Mouse (Mus musculus) liver, embryonic 16.5 days (tissue): ENCODE measurements at regions not wholly inside any gene's neighbourhood (a gene's known extent, or its start where the extent isn't known, plus 50 kb on each side); places are given as distances from the start of the nearest gene placed in this dataset.
A peak's percentile ranks its signal among the peaks of the same experiment; 100 is the strongest.

Experiments
- ATAC-seq: fragments of 200-750 bp; cut with Nextera tagmentation; 2 replicates; pipeline ENCODE4 v1.8.0; 2017; ENCODE audit warnings: low read depth, mild to moderate bottlenecking, moderate number of reproducible peaks, moderate library complexity
- H3K27ac ChIP-seq: fragments of 300-500 bp; sonication (generic); 2 replicates; pipeline ENCODE4 v1.5.1; 2014; ENCODE audit warnings: mild to moderate bottlenecking, low read length
- H3K27me3 ChIP-seq: fragments of 300-500 bp; sonication (generic); 2 replicates; pipeline ENCODE4 v1.6.1; 2014; ENCODE audit warnings: low read depth, low read length, mixed read lengths; ENCODE audit not compliant: control insufficient read depth, insufficient read depth
- H3K36me3 ChIP-seq: fragments of 300-500 bp; sonication (generic); 2 replicates; pipeline ENCODE4 v1.6.1; 2014; ENCODE audit warnings: mild to moderate bottlenecking; ENCODE audit not compliant: control insufficient read depth, insufficient read depth
- H3K4me1 ChIP-seq: fragments of 300-500 bp; sonication (generic); 2 replicates; pipeline ENCODE4 v1.6.1; 2014; ENCODE audit warnings: low read depth, low read length, mixed read lengths; ENCODE audit not compliant: control insufficient read depth
- H3K4me2 ChIP-seq: fragments of 300-500 bp; sonication (generic); 2 replicates; pipeline ENCODE4 v1.6.1; 2014; ENCODE audit warnings: low read depth, low read length, mixed read lengths
- H3K4me3 ChIP-seq: fragments of 300-500 bp; sonication (generic); 2 replicates; pipeline ENCODE4 v1.5.1; 2014; ENCODE audit warnings: low read depth, mild to moderate bottlenecking, low read length
- H3K9ac ChIP-seq: fragments of 300-500 bp; sonication (generic); 2 replicates; pipeline ENCODE4 v1.6.1; 2014; ENCODE audit warnings: low read depth, low read length
- H3K9me3 ChIP-seq: fragments of 300-500 bp; sonication (generic); replicated peaks from 2 replicates; pipeline ENCODE4 v1.6.1; 2016; ENCODE audit warnings: low read length; ENCODE audit not compliant: control insufficient read depth
- WGBS: fragments of 180-500 bp; shearing (Covaris S2); extraction: QIAGEN DNeasy Blood & Tissue Kit; methylation state at CpG from one replicate; pipeline ENCODE4 v1.1.7; 2014; ENCODE audit not compliant: insufficient replicate concordance; 5-methylcytosine and 5-hydroxymethylcytosine counted together

DNA sequence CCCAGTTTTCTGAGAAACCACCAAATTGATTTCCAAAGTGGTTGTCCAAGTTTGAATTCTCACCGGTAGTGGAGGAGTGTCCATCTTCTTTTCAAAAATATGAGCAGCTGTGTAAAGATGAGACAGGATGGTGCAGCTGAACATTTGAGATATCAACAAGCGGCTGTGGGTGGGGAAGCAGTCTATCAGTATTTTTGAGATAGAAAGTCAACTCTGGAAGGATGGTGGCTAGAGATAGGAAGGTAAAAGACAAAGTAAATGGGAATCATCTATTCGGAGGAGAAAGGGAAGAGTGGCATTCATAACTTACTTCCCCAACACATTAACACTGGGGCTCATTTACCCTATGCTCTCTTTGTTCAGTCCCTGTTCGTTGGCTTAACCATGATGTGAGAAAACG is 146.9 kb upstream of the Gmnc start:
- Histone ChIP-seq H3K4me3 (no peak overlapping the region), H3K4me1 (no peaks in the 10 kb centered on the region), H3K9me3 (no peaks in the 10 kb centered on the region), H3K9ac (no peak overlapping the region), H3K27me3 (no peaks in the 10 kb centered on the region), H3K27ac (no peak overlapping the region), H3K36me3 (no peaks in the 10 kb centered on the region), H3K4me2 (no peak overlapping the region)
- 41% methylated on average over 5 of the region's 5 CpGs for WGBS
- 0 out of 2 replicates have a peak, but pooled peaks have one; percentile 27 for ATAC-seq

- Histone ChIP-seq H3K4me3 (no peak overlapping the region), H3K4me1 (no peaks in the 10 kb centered on the region), H3K9ac (no peak overlapping the region), H3K36me3 (no peaks in the 10 kb centered on the region), H3K27me3 (no peaks in the 10 kb centered on the region), H3K27ac (no peak overlapping the region), H3K4me2 (no peak overlapping the region), H3K9me3 (no peaks in the 10 kb centered on the region)
- WGBS, result 9% methylated on average over 1 of the region's 1 CpGs
- ATAC-seq, result no peak
Measured at GRCm38 (mm10) chr16:27138987-27139386, 147.5 kb upstream of the Gmnc start.

- Histone ChIP-seq H3K4me3 (no peak overlapping the region), H3K4me2 (no peak overlapping the region), H3K9ac (no peak overlapping the region), H3K4me1 (no peaks in the 10 kb centered on the region), H3K27ac (no peak overlapping the region), H3K9me3 (no peaks in the 10 kb centered on the region), H3K36me3 (no peaks in the 10 kb centered on the region), H3K27me3 (no peaks in the 10 kb centered on the region)
- 13% methylated on average over 3 of the region's 3 CpGs for WGBS
- ATAC-seq, result no peak
Measured at GRCm38 (mm10) chr16:27140037-27140436, 148.6 kb upstream of the Gmnc start.

DNA sequence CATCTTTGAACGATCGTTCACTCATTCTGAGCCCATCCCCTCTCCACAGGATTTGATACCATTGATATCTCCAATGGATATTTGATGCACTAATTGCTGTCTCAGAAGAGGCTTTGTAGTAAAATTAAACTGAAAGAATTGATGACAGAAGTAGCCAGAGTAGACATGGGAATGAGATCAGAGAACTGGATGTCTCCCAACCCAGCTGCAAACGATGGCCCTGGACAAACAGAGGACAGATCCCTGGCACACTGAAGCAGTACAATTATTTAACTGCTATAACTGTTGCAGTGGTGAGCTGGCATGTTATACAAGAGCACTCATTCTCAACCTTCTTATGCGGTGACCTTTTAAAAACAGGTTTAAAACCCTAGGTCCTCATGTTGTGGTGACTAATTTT is 151.5 kb upstream of the Ostn start:
- no peaks in the 10 kb centered on the region for H3K27me3 ChIP-seq
- H3K9ac ChIP-seq, result no peak overlapping the region
- H3K36me3 ChIP-seq, result no peaks in the 10 kb centered on the region
- H3K4me1 ChIP-seq, result no peaks in the 10 kb centered on the region
- no peak for ATAC-seq
- H3K4me2 ChIP-seq, result no peak overlapping the region
- no peaks in the 10 kb centered on the region for H3K9me3 ChIP-seq
- no peak overlapping the region for H3K4me3 ChIP-seq
- H3K27ac ChIP-seq, result no peak overlapping the region
- WGBS, result 68% methylated on average over 4 of the region's 4 CpGs

- no peak for ATAC-seq
- no peaks in the 10 kb centered on the region for H3K4me1 ChIP-seq
- 20% methylated on average over 2 of the region's 2 CpGs for WGBS
Measured at GRCm38 (mm10) chr16:27195650-27196049, 111.6 kb upstream of the Ostn start.

More at GRCm38 (mm10) chr16:27195650-27196049, 111.6 kb upstream of the Ostn start:
- H3K27me3 ChIP-seq, result no peaks in the 10 kb centered on the region
- H3K4me3 ChIP-seq, result no peak overlapping the region
- no peaks in the 10 kb centered on the region for H3K36me3 ChIP-seq
- H3K9ac ChIP-seq, result no peak overlapping the region
- H3K9me3 ChIP-seq, result no peaks in the 10 kb centered on the region
- H3K4me2 ChIP-seq, result no peak overlapping the region
- no peak overlapping the region for H3K27ac ChIP-seq
